Mouse (Mus musculus): ENCODE data around the gene Xbp1. TPM values are rescaled to one million over a fixed set of nuclear protein-coding genes. Genes with fewer than 3 reads are reported as not detected.
"Not testable (repeated sequence)": the region's sequence is repeated elsewhere in the genome, so short reads cannot be mapped to it uniquely, and the experiment has no call there.

Gene Xbp1
- polyA plus RNA-seq, 1 experiment: 120 TPM

DNA sequence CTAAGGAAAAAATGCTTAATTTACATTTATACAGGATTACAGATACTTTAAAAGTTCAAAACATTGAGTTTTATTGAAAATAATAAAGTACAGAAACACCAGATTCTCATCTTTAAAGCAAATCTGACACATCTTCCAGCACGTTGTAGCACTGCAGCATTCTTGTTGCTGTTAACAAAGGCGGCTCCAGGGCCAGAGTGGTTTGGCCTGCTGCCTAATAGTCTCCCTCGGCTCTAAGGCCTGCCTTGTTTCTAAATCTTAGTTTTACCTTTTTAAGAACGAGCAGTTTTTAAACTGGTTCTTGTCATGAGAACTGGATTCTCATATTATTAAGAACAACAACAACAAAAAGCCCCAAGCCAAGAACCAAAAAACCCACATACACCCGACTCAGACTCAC, 8.4 kb downstream of the Xbp1 start:
- DNase-seq (ENCODE audit: low read depth): no peak

DNA sequence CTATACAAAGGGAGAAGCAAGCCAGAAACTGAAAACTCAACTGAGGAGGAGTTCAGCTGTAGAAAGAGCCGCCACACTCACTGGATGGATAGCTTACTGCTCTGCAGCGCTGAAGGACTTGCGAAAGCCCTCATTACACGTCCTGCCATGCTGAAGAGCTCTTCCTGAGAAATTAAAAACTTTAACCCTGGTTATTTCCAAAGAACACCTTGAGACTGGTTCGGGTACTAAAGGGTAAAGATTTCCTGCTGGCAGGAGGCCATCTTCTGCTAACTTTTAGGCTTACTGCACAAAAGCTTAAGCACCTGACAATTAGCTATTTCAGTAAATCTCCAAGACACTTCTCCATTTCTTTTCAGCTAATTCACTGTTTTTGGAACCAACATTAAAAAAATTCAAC, 9.7 kb downstream of the Xbp1 start:
- no peak for DNase-seq (ENCODE audit: low read depth)

DNA sequence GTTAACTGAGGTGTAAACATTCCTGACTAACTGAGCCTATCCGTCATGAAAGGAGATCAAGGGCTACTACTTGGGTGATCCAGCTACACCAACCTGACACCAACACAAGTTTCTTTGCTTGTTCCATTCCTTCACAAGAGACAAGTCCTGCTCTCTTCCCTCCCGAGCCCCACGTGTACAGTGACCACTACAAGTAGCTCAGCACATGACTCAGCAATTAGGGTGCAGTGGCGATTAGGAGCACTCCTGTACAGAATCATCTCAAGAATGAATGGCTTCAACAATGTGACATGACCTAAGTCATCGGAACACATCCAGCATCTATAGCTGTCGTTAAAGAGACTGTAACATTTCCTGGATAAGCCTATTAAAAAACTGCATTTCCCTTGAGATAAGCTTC, 10.3 kb downstream of the Xbp1 start:
- no peak for DNase-seq (ENCODE audit: low read depth)

DNA sequence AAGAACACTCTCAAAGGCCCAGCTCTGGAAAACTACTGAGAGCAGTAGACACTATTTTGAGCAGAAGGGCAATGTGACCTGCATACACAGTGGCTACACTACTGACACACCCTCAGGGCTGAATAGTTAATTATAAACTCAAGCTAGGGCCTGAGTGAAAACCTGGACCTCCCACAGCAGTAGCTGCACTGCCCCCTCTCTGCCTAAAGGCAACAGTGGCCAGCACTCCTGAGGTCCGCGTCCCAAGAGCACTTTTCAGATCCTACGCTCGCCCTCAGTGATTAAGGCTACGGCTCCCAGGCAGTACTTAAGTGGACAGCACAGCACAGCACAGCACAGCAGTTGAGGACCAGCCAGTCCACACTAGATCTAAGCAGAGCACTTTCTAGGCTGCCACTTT, 12.6 kb downstream of the Xbp1 start:
- no peak for DNase-seq (ENCODE audit: low read depth)

DNA sequence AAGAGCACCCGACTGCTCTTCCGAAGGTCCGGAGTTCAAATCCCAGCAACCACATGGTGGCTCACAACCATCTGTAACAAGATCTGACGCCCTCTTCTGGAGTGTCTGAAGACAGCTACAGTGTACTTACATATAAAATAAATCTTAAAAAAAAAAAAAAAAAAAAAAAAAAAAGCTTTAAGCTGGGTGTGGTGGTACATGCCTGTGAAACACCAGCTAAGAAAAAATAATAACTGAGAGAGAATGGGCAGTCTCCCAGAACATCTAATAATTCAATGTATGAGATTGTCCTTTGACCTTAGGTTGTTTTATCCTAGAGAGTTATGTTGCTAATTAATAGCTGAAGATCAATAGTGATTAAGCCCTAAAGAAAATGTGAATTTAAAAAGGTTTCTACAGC, 17.0 kb downstream of the Xbp1 start:
- not testable (repeated sequence) for DNase-seq (ENCODE audit: low read depth)

DNA sequence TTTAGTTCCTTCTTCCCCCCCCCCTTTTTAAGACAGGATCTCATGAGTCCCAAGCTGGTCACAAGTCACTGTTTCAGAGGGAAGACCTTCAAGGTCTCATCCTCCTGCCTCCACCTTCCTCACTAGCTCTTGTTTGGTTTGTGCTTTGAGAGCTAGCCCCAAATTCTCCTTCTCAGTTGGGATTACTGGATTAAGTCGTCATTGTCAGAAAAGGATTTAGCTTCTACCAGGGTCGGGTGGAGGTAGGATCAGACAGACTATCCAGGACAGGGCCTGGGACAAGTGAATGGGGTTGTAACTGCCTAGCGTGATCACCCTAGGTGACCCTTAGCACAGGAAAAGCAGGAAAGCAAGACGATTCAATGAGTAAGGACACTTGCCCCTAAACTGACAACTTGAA, 19.9 kb downstream of the Xbp1 start:
- no peak for DNase-seq (ENCODE audit: low read depth)

DNA sequence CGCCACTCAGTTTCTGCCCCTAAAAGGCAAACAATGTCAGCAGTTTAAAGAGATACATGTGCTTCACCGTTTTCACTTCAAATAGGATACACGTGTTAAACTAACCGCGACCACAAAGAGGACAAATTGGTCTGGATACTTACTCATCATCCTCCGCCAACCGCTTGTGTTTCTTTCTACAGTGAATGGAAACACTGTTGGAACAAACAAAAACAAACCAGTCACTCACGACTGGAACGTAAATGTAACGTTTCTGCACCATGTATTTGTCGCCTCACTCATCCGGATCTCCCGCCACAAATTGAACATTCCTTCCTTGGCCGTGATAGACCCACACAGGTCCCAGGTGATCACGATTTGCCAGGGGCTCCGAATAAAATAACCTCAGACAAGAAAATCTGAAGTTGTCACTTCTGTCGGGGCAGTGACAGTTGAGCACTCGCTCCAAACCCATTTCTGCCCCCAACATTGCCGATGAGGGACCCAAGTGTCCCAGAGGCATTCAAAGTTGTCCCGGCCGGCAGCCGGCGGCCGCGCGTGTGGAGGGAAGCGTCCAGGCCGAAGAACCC, 20.9 kb downstream of the Xbp1 start:
- DNase-seq (ENCODE audit: low read depth): no peak

DNA sequence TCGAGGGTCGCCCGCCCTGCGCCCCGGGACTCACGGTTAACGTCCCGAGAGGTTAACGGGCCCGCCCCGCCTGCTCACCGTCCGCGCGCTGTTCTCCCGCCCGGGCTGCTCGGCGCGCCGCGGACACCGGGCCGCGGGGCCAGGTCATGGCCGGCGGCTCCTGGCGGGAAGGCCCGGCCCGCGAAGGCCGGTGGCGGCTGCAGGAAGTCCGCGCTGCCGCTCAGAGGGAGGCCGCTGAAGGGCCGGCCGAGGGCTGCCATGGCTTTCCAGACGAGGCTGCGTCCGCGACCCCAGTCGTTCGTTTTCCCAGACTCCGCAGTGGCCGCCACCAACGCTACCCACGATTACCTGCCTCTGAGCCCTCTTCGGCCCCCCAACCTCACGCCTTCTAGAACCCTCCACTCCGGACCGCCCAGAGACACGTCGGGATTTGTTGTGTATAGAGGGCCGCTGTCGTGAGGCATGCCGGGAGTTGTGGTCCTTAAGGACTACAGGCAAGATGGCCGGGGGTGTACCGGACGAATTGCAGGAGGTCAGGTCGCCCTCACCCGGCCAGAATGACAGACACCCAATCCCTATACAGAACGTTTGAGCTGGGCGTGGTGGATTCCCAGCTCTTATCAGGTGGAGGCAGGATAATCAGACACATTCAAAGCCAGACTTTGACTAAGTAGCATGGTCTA, 21.5 kb downstream of the Xbp1 start, which contains the start of gene Ccdc117:
Gene Ccdc117, minus strand, starts transcription at position 389 of the 683 bp plus-strand sequence.
- DNase-seq (ENCODE audit: low read depth): peak; percentile 63

DNA sequence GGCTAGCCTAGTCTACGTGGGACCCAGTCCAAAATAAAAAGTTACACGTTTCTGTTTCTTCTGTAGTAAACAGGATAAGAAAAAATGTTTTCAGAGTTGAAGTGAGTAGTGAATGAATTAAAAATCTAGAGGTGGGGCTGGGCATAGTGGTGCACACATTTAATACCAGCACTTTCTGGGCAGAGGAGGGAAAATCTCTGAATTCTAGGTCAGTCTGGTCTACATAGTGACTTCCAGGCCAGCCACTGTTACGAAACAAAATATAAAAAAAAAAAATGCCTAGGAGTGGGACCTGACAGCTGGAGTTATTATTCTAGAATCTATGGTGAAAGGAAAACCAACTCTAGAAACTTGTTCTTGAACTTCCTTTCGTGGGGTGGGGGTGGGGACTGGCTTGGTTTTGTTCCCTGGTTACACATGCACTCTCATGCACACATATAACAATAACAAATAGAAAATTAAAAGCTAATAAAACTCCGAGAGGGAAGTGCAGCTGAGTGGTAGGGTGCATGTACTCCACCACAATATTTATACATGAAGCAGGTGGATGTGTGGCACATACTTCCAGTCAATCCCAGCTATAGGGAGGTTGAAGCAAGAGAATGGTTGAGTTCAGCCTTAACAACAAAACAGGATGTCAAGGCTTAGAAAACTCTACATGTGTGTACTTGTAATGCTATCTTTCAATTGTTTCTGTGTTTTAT, 22.2 kb downstream of the Xbp1 start:
- no peak for DNase-seq (ENCODE audit: low read depth)

DNA sequence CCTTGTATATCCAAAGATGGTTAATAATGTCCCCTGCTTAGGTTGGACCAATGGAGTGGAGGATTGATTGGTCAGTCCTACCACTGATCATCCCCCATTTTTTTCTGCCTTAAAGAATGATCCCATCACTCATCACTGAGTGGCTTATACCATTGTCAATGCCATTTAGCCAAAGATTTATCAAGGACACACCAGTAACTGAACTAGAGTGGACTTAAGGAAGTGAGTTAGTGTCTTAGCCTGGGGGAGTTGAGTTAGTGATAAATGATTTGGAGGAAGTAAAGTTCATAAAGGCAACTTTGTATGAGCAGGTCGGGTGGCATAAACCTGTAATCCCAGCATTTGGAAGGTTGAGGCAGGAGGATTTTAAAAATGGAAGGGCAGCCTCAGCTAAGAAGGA, 22.8 kb downstream of the Xbp1 start:
- DNase-seq (ENCODE audit: low read depth): no peak

DNA sequence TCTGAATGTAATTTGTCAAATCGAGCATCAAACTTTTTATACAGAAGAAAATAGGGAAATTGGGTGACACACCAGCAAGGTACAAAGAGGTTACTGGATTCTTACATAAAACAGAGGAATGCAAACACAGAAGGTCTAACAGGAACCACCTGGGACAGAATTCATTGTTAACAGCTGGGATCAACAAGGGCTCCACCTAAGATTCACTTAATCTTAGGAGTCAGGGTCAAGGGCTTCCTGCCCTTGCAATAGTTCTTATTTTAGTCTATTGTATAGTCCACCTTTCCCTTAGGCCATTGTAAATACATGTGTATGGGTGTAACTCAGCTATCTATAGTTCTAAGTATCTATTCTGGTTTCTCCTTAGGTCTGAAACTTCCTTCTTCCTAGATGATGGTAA, 24.2 kb downstream of the Xbp1 start:
- DNase-seq (ENCODE audit: low read depth): not testable (repeated sequence)

DNA sequence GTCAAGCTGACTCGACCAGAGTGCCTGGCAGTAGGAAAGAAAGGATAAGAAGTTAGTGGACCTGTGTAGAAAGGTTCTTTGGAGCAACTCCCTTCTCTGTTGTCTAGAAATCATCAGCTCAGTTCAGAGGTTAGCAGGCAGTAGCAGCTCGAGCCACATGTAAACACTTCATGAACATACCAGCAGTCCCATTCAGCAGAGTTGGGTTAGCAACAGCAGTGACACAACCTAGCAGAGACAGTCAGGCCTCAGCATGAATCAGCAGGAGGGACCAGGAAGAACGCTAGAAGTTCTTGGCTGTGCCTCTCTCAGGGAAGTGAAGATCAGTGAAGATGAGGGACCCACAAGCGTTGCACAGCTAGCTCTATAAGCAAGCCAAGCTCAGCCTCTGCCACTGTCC, 25.0 kb downstream of the Xbp1 start:
- no peak for DNase-seq (ENCODE audit: low read depth)

DNA sequence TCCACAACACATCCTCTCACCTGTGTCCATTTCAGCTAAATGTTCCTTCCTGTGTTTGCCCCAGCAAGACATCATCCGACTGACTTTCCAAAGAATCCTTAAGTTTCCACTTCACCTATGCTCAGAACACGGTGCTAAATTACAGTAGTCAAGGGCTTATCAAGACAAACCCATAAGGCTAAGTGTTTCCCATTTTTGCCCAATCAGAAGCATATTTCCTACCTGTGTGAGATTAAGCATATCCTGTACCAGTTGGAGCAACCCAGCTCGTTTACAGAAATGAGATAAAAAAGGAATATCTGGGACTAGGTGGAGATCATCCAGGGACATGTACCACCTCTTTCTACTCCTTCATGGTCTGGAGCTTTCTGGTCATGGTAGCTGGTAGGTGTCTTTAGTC, 26.2 kb downstream of the Xbp1 start:
- no peak for DNase-seq (ENCODE audit: low read depth)

DNA sequence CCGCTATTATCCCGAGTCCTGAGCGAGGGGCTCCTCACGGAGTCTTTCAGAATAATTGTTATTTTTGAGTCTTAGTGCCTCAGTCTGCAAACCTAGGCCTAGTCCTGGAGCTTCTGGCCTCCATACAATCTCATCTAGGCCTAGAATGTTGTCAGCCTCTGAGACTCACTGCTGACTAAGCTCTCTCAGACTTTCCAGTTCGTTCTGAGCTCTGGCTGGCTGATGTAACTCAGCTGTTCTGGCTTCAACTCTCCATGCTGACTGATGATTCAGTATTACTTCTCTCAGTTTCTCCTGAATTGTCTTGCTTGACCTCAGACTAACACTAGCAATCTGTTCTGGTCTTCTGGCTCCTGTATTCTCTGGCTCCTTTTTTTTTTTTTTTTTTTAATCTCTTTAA, 31.0 kb downstream of the Xbp1 start:
- DNase-seq (ENCODE audit: low read depth): no peak

DNA sequence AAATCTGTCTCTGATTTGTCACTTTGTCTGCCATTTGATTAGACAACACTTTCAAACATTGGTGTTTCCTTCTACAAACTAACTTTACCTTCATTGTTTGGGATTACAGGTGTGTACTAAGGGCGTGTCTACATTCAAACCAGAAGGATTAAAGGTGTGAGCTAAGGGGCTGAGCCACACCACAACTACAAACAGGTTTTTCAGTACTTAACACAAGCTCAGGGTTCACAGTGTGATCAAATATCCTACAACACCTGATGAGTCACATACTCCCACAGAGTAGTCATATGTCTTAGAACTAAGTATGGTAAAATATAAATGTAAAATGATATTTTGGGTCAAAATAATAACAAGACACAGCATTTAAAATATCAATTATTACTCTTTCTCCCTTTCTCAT, 31.5 kb downstream of the Xbp1 start:
- DNase-seq (ENCODE audit: low read depth): no peak

DNA sequence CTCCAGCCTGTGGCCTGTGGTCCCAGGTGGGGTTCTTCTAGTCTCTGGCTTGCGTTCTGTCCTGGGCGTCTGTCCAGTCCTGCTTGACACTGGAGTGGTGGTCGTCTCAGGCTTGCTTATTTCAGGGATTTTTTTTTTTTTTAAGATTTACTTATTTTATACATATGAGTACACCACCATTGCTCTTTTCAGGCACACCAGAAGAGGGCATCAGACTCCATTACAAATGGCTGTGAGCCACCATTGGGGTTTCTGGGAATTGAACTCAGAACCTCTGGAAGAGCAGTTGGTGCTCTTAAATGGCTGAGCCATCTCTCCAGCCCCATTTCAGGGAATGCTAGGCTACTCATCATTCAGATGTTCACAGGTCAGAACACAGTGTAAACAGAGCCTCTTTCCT, 39.8 kb downstream of the Xbp1 start:
- DNase-seq (ENCODE audit: low read depth): no peak

DNA sequence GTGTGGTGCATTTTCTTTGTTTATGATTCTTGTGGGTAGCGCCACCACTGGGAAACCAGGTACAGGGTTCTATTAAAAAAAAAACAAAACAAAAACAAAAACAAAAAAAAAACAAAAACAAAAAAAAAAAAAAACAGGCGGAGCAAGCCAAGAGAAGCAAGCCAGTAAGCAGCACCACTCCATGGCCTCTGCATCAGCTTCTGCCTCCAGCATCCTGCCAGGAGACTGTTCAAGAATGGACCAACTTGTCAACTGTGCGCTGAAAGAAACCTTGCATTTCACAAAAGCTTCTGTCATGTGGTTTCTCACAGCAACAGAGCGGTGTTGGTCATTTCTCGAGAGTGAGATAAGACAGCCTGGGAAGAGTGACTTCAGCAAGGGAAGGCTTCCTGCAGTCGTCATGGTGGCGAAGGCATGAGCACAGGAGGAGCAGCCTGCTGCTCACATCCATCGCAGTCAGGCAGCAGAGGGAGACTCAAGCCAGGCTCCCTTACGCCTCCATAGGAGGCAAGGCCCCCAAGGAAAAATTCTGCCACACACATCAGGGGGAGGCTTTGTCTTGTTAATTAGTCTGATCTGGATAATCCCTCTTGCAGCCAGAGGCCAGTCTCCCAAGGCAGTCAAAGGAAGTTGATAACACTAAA, 42.3 kb downstream of the Xbp1 start:
- no peak for DNase-seq (ENCODE audit: low read depth)

DNA sequence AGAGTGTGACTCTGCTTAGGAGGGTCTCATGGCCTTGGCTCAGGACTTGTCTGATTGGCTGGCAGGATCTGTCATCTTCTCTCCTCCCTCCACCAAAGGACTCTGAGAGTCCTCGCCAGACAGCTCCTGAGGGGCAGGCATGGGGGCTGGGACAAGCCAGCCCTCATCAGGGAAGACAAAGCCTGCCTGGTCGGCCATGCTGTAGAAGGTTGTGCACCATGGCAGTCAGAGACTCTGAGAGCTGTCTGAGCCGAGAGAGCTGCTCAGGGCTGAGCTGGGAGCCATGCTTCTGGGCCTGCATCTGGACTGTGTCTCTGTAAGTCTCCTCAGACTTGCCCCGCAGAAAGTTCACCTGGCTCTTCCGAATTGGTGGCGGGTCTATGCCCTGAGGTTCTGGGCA, 43.4 kb downstream of the Xbp1 start:
- DNase-seq (ENCODE audit: low read depth): no peak

DNA sequence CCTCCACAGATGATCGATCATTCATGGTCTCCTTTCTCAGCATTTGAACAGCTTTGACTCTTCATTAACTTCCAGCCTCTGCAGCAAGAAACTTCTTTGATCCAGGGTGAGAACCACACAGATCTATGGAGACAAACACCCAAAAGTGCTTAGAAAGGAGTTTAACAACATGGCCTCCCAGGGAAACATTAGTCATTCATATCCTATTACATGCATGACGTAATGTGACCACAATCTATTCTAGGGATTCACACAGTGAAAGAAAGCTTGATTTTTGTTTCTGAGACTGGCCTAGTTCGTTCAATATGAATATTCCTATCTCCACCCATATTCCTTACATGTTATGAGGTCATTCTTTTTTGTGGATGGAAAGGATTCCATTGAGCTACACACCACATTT, 45.1 kb downstream of the Xbp1 start:
- no peak for DNase-seq (ENCODE audit: low read depth)

DNA sequence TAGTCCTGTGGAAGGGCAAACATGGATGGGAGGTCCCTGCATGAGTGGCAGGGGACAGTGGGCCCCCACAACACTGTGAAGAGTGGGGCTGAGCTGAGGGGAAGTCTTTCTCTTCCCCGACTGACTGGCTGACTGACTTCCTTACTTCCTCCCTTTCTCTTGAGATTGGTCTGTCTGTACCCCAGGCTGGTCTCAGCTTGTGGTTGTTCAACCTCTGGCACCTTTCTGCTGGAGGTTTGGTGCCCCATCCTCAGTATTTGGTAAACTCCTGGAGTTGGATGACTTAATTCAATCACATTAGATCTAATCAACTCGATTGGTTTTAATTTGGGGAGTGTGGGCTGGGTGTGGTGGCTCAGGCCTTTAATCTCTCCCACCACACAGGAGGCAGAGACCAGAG, 46.0 kb downstream of the Xbp1 start:
- no peak for DNase-seq (ENCODE audit: low read depth)

DNA sequence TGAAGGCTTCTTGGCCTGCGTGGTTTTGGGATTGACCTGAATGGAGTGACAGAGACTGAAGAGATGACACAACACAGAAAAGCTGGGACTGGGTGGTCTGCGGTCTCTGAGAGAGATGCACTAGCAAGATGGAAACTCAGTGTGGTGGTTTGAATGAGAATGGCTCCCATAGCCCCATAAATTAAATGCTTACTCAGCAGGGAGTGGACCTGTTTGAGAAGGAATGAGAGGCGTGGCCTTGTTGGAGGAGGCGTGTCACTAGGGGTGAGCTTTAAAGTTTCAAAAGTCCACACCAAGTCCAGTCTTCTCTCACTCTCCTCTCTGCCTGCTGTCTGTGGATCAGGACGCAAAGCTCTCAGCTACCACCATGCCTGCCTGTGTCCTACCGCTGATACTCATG, 47.2 kb downstream of the Xbp1 start:
- no peak for DNase-seq (ENCODE audit: low read depth)

DNA sequence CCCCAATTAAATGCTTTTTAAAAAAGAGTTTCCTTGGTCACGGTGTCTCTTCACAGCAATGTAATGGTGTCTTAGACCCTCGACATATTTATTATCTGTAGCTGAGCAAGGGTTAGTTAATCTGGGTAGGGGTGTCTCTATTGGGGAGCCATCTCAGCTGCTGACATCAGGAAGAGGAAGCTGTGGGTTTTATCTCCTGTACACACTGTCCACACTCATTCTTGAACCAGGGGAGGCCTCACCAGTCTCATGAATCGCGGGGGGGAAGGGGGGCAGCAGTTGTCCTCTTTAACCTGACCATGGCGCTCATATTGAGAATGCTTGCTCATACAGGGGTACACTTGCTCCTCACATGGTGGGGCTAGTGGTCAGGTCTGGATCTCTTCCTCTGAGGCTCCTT, 47.6 kb downstream of the Xbp1 start:
- DNase-seq (ENCODE audit: low read depth): no peak

DNA sequence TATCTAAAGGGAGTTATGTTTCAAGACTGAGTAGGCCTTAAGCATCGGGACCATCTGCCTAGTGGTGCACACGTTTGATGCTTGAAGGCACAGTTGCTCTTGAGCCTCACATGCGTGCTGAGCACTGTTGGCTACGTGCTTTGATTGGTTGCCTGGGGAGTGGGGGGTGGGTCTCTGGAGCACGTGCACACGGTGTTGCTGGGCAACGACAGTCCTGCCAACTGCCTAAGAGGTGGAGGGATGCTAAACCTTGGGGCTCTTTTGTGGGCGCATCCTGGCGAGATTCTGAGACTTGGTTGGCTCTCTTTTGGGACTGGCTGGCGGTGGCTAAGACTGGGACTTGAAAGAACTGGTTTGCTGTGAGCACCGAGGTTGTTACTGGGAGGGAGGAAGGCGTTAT, 49.0 kb downstream of the Xbp1 start, which contains the start of gene Ankrd36:
Gene Ankrd36, plus strand, starts transcription at position 211 of the 400 bp plus-strand sequence.
- DNase-seq (ENCODE audit: low read depth): no peak

Data from gonadal fat pad, adult 2 months (tissue).